Mouse (Mus musculus) kidney, adult 9 months (tissue): ENCODE data around the gene Rbp7.

Experiments
- DNase-seq: peaks from one replicate; pipeline ENCODE4 v3.0.0; 2022

Rbp7 gene

DNA sequence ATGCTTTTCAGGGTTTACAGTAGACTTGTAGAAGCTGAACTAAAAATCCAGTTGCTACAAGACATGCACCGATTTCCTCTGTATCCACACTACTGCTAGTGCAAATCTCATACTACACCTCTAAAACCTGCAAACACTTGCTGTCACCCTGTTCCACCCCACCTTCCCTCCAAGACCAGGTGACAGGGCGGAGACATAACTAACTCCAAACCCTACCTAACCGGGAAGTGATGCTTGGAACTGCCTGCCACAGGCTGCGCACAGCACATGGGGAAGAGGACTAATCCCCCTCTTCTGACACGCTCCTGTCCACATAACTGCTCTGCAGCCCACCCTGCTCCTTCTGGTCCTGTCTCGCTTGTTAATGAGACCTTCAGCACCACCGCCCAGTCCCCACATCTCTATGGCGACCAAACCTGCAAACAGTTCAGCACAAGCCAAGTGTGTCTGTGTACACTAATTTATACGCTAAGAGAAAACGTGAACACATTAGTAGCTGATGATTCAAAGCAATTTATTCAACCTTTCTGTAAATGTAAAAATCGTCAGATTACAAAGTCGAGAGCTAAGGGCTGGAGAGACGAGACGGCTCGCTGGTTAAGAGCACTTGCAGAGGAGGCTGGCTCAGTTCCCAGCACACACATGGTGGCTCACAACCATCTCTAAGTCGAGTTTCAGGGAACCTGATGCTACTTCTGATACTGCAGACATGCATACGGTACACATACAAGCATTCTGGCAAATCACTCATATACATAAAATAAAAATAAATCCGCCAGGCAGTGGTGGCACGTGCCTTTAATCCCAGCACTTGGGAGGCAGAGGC is 49.9 kb downstream of the Rbp7 start:
- DNase-seq = no peak

- no peak for DNase-seq
These were observed 51.7 kb downstream of the Rbp7 start for GRCm38 (mm10) chr4:149403037-149403436.

DNA sequence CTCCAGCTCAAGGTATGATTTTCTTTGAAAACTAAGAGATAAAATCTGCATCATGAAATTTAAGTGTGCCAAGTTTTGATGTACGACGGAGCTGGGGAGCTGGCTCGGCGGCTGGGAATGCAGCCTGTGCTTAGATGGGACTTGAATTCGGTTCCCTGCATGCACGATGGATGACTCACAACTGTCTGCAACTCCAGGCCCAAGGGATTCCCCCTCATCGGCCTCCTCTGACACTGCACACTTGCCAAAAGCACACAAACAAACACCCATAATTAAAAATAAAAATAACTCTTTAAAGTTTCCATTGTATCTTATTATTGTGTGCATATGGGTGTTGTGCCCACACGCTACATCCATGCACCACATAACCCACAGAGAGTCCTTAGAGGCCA is 53.2 kb downstream of the Rbp7 start:
- no peak for DNase-seq

- DNase-seq = no peak
These were observed 53.7 kb downstream of the Rbp7 start for GRCm38 (mm10) chr4:149400878-149401590.
